Mouse (Mus musculus): ENCODE results near the gene Mdm2. TPM values are rescaled to one million over a fixed set of nuclear protein-coding genes. Genes with fewer than 3 reads are reported as not detected.
A peak's percentile ranks its signal among the peaks of the same experiment; 100 is the strongest.

Gene Mdm2
- polyA plus RNA-seq, 1 experiment from 2014 or later: 46.0 TPM

DNA sequence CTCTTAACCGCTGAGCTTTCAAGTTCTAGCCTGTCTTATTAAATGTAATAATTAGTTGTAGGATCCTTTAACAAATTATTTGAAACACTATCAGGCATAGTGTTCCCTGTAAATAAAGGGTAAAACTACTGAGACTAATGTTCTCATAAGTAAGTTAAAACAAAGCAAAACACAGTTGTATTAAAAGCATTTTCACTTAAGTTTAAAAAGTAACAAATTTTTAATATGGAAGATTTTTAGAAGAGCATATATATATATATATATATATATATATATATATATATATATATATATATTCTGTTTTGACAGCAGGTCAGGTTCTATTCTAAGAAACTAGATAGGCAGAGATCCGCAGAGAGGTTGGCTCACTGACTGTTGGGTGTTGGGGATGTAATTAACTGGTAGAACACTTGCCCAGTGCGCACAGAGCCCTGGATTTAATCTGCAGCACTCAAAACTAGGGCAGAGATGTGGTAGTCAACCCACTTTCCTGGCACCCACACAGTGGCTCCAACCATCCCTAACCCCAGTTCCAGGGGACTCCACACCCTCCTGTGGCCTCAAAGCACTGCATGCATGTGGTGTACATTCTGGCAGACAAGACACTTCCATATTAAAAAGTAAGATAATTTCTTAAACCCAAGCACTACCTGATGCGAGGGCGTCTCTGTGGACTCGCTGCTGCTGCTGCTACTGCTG lies 16.2 kb downstream of the Mdm2 start:
- Histone ChIP-seq H3K27me3 (ENCODE audit: insufficient read depth, low read length) (no peaks in the 10 kb centered on the region), H3K4me1 (ENCODE audit: insufficient read depth, low read length) (no peaks in the 10 kb centered on the region), H3K9me3 (ENCODE audit: low read length) (no peaks in the 10 kb centered on the region), H3K36me3 (ENCODE audit: insufficient read depth, low read length) (peaks cover 86% of the 10 kb centered on the region), H3K4me3 (ENCODE audit: low read length) (no peak overlapping the region), H3K4me2 (replicated peaks; ENCODE audit: low read depth, low read length) (no peak overlapping the region), H3K9ac (replicated peaks; ENCODE audit: low read length) (no peak overlapping the region), H3K27ac (ENCODE audit: low read length) (no peak overlapping the region)
- no peak for ATAC-seq (ENCODE audit: low FRiP score, low TSS enrichment)
- WGBS: 95% methylated on average over 6 of the region's 6 CpGs

DNA sequence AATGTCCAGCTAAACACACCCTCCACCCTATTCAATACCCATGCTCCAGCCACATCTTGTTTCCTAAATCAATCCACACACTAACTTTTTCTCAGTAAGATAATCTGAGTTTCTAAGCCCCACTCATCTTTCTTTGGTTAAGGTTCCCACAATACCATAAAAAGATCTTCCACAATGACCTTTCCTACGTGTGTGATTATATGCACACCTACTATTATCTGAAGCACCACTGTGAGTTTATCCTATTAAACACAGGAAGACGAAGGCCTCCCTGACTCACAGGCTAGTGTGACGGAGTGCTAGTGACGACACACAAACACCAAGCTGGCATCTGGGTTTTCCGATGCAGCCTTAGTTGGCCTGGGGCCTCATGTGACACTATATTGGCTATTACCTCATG lies 17.6 kb downstream of the Mdm2 start:
- Histone ChIP-seq H3K4me3 (ENCODE audit: low read length) (no peak overlapping the region), H3K36me3 (ENCODE audit: insufficient read depth, low read length) (peaks cover 81% of the 10 kb centered on the region), H3K27me3 (ENCODE audit: insufficient read depth, low read length) (no peaks in the 10 kb centered on the region), H3K27ac (ENCODE audit: low read length) (no peak overlapping the region), H3K4me2 (replicated peaks; ENCODE audit: low read depth, low read length) (no peak overlapping the region), H3K9me3 (ENCODE audit: low read length) (no peaks in the 10 kb centered on the region), H3K9ac (replicated peaks; ENCODE audit: low read length) (no peak overlapping the region), H3K4me1 (ENCODE audit: insufficient read depth, low read length) (no peaks in the 10 kb centered on the region)
- ATAC-seq (ENCODE audit: low FRiP score, low TSS enrichment): no peak
- WGBS: 94% methylated on average over 5 of the region's 5 CpGs

DNA sequence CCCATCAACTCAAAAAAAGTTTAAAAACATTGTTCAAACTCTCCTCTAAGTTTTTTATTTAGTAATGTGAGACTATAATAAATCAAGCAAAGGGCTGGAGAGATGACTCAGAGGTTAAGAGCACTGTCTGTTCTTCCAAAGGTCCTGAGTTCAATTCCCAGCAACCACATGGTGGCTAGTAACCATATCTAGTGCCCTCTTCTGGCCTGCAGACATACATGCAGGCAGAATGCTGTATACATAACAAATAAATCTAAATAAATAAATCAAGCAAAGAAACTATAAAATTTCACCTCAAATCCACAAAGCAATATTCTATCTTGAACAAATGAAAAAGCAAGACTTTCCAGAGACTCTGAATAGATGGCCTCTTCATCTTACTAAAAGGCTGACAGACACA lies 18.4 kb downstream of the Mdm2 start:
- peaks cover 74% of the 10 kb centered on the region for H3K36me3 ChIP-seq (ENCODE audit: insufficient read depth, low read length)
- H3K4me3 ChIP-seq (ENCODE audit: low read length): no peak overlapping the region
- no peaks in the 10 kb centered on the region for H3K27me3 ChIP-seq (ENCODE audit: insufficient read depth, low read length)
- no peak overlapping the region for H3K9ac ChIP-seq (replicated peaks; ENCODE audit: low read length)
- no peak for ATAC-seq (ENCODE audit: low FRiP score, low TSS enrichment)
- H3K4me2 ChIP-seq (replicated peaks; ENCODE audit: low read depth, low read length): no peak overlapping the region
- no peaks in the 10 kb centered on the region for H3K9me3 ChIP-seq (ENCODE audit: low read length)
- H3K27ac ChIP-seq (ENCODE audit: low read length): no peak overlapping the region
- H3K4me1 ChIP-seq (ENCODE audit: insufficient read depth, low read length): no peaks in the 10 kb centered on the region

DNA sequence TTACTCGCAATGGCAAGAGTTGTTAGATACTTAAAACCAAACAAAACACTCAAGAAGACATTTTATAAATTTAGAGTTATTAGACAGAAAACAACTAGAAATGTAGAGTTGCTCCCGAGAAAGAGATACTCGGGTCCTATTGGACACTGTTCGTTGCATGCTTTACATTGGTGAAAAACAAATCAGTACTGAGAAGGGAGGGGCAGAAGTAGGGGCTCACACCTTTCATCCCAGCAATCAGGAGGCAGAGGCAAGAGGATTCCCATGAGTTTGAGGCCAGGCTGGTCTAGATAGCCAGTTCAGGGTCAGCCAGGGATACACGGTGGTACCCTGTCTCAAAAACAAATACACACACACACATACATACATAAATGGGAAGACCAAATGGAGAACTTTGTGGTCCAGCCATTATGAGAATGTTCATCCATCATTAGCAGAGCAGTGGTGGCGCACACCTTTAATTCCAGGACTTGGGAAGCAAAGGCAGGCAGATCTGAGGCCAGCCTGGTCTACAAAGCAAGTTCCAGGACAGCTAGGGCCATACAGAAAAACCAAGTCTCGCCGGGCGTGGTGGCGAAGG lies 19.1 kb downstream of the Mdm2 start:
- H3K27me3 ChIP-seq (ENCODE audit: insufficient read depth, low read length): no peaks in the 10 kb centered on the region
- 98% methylated on average over 10 of the region's 10 CpGs for WGBS
- H3K4me1 ChIP-seq (ENCODE audit: insufficient read depth, low read length): no peaks in the 10 kb centered on the region
- H3K27ac ChIP-seq (ENCODE audit: low read length): no peak overlapping the region
- H3K9me3 ChIP-seq (ENCODE audit: low read length): no peaks in the 10 kb centered on the region
- H3K36me3 ChIP-seq (ENCODE audit: insufficient read depth, low read length): peaks cover 68% of the 10 kb centered on the region
- H3K4me2 ChIP-seq (replicated peaks; ENCODE audit: low read depth, low read length): no peak overlapping the region
- H3K9ac ChIP-seq (replicated peaks; ENCODE audit: low read length): no peak overlapping the region
- no peak for ATAC-seq (ENCODE audit: low FRiP score, low TSS enrichment)
- H3K4me3 ChIP-seq (ENCODE audit: low read length): no peak overlapping the region

DNA sequence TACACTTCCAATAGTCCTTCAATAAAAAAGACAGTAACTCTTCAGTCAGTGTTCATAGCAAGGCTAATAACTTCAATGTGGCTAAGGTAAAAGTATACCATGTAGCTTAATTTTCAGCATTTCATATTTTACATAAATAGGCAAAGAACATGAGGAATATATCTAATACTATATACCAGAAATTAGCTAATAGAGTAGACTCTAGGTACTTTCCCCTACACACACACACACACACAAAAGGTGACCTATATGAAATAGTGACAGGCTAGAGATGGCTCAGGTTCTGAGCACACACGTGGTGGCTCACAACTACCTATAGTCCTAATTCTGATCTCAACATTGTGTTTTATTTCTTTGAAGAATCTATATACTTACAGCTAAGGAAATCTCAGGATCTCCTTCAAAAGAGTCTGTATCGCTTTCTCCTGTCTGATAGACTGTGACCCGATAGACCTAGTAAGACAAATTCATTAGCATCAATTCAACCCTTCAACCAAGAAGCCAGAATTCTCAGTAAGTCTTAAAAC lies 19.7 kb downstream of the Mdm2 start:
- peaks cover 62% of the 10 kb centered on the region for H3K36me3 ChIP-seq (ENCODE audit: insufficient read depth, low read length)
- H3K4me2 ChIP-seq (replicated peaks; ENCODE audit: low read depth, low read length): no peak overlapping the region
- H3K27ac ChIP-seq (ENCODE audit: low read length): no peak overlapping the region
- H3K9me3 ChIP-seq (ENCODE audit: low read length): no peaks in the 10 kb centered on the region
- ATAC-seq (ENCODE audit: low FRiP score, low TSS enrichment): no peak
- 95% methylated on average over 3 of the region's 3 CpGs for WGBS
- no peaks in the 10 kb centered on the region for H3K4me1 ChIP-seq (ENCODE audit: insufficient read depth, low read length)
- H3K27me3 ChIP-seq (ENCODE audit: insufficient read depth, low read length): no peaks in the 10 kb centered on the region
- H3K9ac ChIP-seq (replicated peaks; ENCODE audit: low read length): no peak overlapping the region
- no peak overlapping the region for H3K4me3 ChIP-seq (ENCODE audit: low read length)

DNA sequence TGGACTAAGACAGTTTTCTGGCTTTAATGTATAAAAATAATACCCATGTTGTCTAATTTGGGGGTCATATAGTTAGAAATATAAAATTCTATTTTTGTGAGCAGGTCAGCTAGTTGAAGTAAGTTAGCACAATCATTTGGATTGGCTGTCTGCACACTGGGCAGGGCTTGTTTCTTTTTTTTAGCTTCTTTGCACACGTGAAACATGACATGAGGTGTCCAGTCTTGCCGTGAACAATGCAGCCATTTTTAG lies 20.5 kb downstream of the Mdm2 start:
- H3K4me2 ChIP-seq (replicated peaks; ENCODE audit: low read depth, low read length): no peak overlapping the region
- peaks cover 54% of the 10 kb centered on the region for H3K36me3 ChIP-seq (ENCODE audit: insufficient read depth, low read length)
- H3K4me1 ChIP-seq (ENCODE audit: insufficient read depth, low read length): no peaks in the 10 kb centered on the region
- WGBS: 92% methylated on average over 2 of the region's 2 CpGs
- no peak overlapping the region for H3K9ac ChIP-seq (replicated peaks; ENCODE audit: low read length)
- no peaks in the 10 kb centered on the region for H3K27me3 ChIP-seq (ENCODE audit: insufficient read depth, low read length)
- H3K27ac ChIP-seq (ENCODE audit: low read length): no peak overlapping the region
- H3K9me3 ChIP-seq (ENCODE audit: low read length): no peaks in the 10 kb centered on the region
- ATAC-seq (ENCODE audit: low FRiP score, low TSS enrichment): no peak
- H3K4me3 ChIP-seq (ENCODE audit: low read length): no peak overlapping the region

DNA sequence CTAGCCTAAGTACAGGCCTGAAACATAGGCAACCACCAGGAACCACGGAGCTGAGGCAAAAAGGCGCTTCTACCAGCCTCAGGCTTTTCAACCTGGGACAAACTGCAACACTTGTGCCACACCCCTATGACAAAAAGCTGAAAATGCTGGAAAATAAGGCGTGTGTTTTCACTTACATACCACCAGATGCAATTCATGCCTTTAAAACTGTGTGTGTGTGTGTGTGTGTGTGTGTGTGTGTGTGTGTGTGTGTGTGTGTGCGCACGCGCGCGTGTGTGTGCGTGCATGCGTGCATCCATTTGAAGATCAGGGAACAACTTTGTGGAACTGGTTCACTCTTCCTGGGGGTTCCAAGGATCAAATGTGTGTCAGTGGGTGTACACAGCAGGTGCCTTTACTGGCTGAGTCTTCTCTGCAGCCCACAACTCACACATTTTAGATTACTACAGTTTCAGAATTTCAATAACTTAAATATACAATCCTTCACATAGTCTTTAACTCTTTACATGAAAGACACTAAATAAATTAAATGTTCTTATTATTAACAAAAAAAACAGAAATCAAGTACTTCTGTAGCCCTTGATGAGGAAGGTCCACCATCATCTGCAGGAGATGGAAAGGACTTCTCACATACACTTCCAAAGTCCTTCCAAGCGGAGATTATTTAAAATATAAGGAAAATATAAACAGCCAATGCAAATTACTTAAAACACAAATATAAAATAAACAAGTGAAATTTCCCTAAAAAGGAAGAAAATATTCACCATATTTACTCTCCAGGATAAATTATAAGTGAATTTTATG lies 21.1 kb downstream of the Mdm2 start:
- Histone ChIP-seq H3K4me1 (ENCODE audit: insufficient read depth, low read length) (no peaks in the 10 kb centered on the region), H3K27me3 (ENCODE audit: insufficient read depth, low read length) (no peaks in the 10 kb centered on the region), H3K4me3 (ENCODE audit: low read length) (no peak overlapping the region), H3K9me3 (ENCODE audit: low read length) (no peaks in the 10 kb centered on the region), H3K9ac (replicated peaks; ENCODE audit: low read length) (no peak overlapping the region), H3K4me2 (replicated peaks; ENCODE audit: low read depth, low read length) (no peak overlapping the region), H3K27ac (ENCODE audit: low read length) (no peak overlapping the region), H3K36me3 (ENCODE audit: insufficient read depth, low read length) (peaks cover 49% of the 10 kb centered on the region)
- ATAC-seq (ENCODE audit: low FRiP score, low TSS enrichment): no peak
- WGBS: 98% methylated on average over 11 of the region's 11 CpGs

DNA sequence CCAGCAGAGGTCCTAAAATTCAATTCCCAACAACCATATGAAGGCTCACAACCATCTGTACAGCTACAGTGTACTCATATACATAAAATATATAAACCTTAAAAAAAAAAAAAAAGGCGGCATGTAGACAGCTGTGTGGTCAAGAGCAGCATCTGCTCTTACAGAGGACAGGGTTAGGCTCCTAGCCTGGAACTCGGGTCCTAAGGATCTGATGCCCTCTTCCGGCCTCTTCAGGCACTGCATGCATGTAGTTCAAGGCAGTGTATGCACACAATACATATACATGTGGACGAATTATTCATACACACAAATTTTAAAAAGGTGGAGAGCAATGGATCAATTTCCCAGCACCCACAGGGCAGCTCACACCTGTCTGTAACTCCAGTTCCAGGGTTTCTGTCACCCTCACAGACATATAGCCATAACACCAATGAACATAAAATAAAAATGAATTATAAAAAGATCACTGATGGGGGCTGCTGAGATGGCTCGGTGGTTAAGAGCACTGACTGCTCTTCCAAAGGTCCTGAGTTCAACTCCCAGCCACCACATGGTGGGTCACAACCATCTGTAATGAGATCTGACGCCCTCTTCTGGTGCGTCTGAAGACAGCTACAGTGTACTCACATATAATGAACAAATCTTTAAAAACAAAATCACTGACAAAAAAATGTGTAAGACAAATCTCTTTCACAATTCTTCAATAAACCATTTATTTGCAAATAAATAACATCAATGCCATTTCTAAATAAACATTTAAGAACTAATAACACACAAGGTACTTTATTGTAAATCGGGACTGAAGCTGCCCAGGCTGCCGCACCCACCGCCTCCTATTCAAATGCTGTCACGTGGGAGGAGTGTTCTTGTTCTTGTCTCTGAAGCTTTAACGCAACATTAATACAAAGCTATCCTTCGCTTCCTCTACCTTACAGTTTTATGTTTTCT lies 22.1 kb downstream of the Mdm2 start:
- WGBS: 86% methylated on average over 13 of the region's 13 CpGs
- peaks cover 42% of the 10 kb centered on the region for H3K36me3 ChIP-seq (ENCODE audit: insufficient read depth, low read length)
- no peak overlapping the region for H3K4me2 ChIP-seq (replicated peaks; ENCODE audit: low read depth, low read length)
- H3K9me3 ChIP-seq (ENCODE audit: low read length): no peaks in the 10 kb centered on the region
- 0 out of 2 replicates have a peak, but pooled peaks have one; percentile 23 for ATAC-seq (ENCODE audit: low FRiP score, low TSS enrichment)
- no peak overlapping the region for H3K27ac ChIP-seq (ENCODE audit: low read length)
- H3K9ac ChIP-seq (replicated peaks; ENCODE audit: low read length): no peak overlapping the region
- H3K4me3 ChIP-seq (ENCODE audit: low read length): no peak overlapping the region
- H3K4me1 ChIP-seq (ENCODE audit: insufficient read depth, low read length): no peaks in the 10 kb centered on the region
- H3K27me3 ChIP-seq (ENCODE audit: insufficient read depth, low read length): no peaks in the 10 kb centered on the region

DNA sequence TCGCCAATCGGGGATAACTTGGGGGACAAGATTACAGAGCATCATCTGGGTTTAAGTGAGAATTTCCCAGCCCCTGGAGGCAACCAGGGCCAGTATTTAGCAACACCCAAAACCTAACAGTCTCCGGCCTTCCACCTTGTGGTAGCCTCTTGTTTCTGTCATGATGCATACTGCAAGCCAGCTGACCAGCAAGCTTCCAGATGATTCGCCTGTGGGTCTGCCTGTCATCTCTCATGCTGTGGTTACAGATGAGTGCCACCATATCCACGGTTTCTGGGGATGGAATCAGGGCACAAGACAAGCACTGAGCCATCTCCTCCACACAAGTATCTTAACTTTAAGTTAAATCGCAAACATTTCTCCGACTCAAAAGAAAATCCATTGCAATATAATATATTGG lies 23.0 kb downstream of the Mdm2 start:
- Histone ChIP-seq H3K36me3 (ENCODE audit: insufficient read depth, low read length) (peaks cover 36% of the 10 kb centered on the region), H3K4me1 (ENCODE audit: insufficient read depth, low read length) (no peaks in the 10 kb centered on the region), H3K9ac (replicated peaks; ENCODE audit: low read length) (no peak overlapping the region), H3K4me3 (ENCODE audit: low read length) (no peak overlapping the region), H3K27ac (ENCODE audit: low read length) (no peak overlapping the region), H3K4me2 (replicated peaks; ENCODE audit: low read depth, low read length) (no peak overlapping the region), H3K27me3 (ENCODE audit: insufficient read depth, low read length) (no peaks in the 10 kb centered on the region), H3K9me3 (ENCODE audit: low read length) (no peaks in the 10 kb centered on the region)
- 87% methylated on average over 7 of the region's 7 CpGs for WGBS
- no peak for ATAC-seq (ENCODE audit: low FRiP score, low TSS enrichment)
